Mouse (Mus musculus) cortical plate, adult 2 months (tissue): ENCODE measurements around the gene Lsm2.

Source experiments
- CTCF ChIP-seq: fragments of 200-500 bp; IDR thresholded peaks from 2 replicates; pipeline ENCODE4 v1.5.1; 2011; ENCODE audit warnings: mild to moderate bottlenecking, control low read depth, low read length; ENCODE audit not compliant: insufficient read depth; ENCODE audit errors: extremely low read depth
- POLR2A ChIP-seq: fragments of 200-500 bp; IDR thresholded peaks from 2 replicates; pipeline ENCODE4 v1.6.1; 2011; ENCODE audit warnings: mild to moderate bottlenecking, low read length, control low read depth; ENCODE audit not compliant: insufficient read depth; ENCODE audit errors: extremely low read depth

- TF ChIP-seq CTCF = no peak
- TF ChIP-seq POLR2A = no peak
Measured at GRCm38 (mm10) chr17:34998526-34999430, 17.1 kb downstream of the Lsm2 start.
